In the genomic region with DNA sequence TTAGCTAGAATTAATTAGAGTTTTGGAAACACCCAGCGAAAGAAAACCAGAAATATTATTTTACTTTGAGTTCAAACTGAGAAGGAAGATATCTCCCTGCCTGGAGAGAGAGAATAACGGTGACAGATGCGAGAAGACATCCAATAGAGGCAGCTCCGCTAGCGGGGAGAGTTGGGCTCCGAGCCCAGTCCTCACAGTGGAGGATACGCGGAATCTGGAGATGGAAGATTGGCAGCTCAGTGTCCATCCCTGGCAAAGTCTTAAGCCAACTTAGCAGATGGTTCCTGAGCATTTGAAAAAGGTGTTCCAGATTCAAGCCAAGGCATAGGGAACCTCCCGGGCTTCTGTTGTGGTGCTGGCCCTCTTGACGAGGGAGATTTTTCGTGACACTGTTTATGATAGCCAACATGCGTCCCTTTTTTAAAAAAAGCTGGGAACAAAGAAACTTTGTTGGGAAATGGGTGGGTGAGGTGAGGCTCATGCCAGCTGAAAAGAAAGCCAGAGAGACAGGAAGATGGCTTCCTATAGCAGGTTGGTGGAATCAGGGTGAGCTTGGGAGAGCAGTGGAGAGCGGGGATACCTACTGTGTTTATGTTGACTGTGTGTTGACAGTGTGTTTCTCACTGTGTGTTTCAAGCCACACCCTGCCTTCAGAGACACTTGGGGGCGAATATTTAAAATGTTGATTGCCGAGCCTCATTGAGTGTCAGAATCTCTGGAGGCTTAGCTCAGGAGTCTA, we compare ENCODE assay signal across 14 mouse cellular contexts. TPM values are rescaled to one million over a fixed set of nuclear protein-coding genes. Genes with fewer than 3 reads are reported as not detected.
DNase-seq lines count a peak whose midpoint lies in the region; ATAC-seq lines count a peak whose summit lies in the region.
"Had no signal": no experiment of that assay in that cellular context is flagged by ENCODE, and none has a peak within 500 bp of the region (broad histone marks: within the 10 kb centered on the region; RNA-seq: fewer than 3 reads in every experiment).

No protein-coding gene starts in this region.

- H3K4me2 ChIP-seq in forebrain, embryonic 13.5 days: no peak overlapping the region
- no peak overlapping the region for H3K4me2 ChIP-seq in kidney, embryonic 15.5 days

- peak; percentile 74; the same call in 1 of the 2 replicates for ATAC-seq in forebrain, embryonic 13.5 days
- ATAC-seq in megakaryocyte-erythroid progenitor cell, adult 5-6 weeks (replicated peaks; ENCODE audit: low FRiP score, low TSS enrichment, poor library complexity, severe bottlenecking): no peak
- ATAC-seq in kidney, embryonic 15.5 days (replicated peaks; ENCODE audit: low FRiP score): no peak

- no peaks in the 10 kb centered on the region for H3K27me3 ChIP-seq in forebrain, embryonic 13.5 days
- no peaks in the 10 kb centered on the region for H3K27me3 ChIP-seq in forebrain, embryonic 10.5 days (ENCODE audit: poor library complexity, severe bottlenecking)
- H3K27me3 ChIP-seq in kidney, embryonic 15.5 days: no peaks in the 10 kb centered on the region

- no peak overlapping the region for H3K4me3 ChIP-seq in forebrain, embryonic 13.5 days
- no peak overlapping the region for H3K4me3 ChIP-seq in forebrain, embryonic 10.5 days
- H3K4me3 ChIP-seq in kidney, embryonic 15.5 days (replicated peaks): no peak overlapping the region

- H3K4me1 ChIP-seq in forebrain, embryonic 13.5 days: no peaks in the 10 kb centered on the region
- H3K4me1 ChIP-seq in forebrain, embryonic 10.5 days: no peaks in the 10 kb centered on the region
- no peaks in the 10 kb centered on the region for H3K4me1 ChIP-seq in kidney, embryonic 15.5 days

- H3K36me3 ChIP-seq in forebrain, embryonic 13.5 days (ENCODE audit: poor library complexity, severe bottlenecking): no peaks in the 10 kb centered on the region
- H3K36me3 ChIP-seq in forebrain, embryonic 10.5 days (replicated peaks): no peaks in the 10 kb centered on the region
- H3K36me3 ChIP-seq in kidney, embryonic 15.5 days: no peaks in the 10 kb centered on the region

- intact Hi-C loops in heart, postnatal 25 days (cut with DNase I): no loop called here

- DNase-seq in forebrain, embryonic 10.5 days (ENCODE audit: extremely low spot score, low spot score): no peak
- DNase-seq in cerebellum, postnatal 14 days: peak; percentile 98 to 99
- DNase-seq in layer of hippocampus, adult 9-10 months (ENCODE audit: low spot score): peak; percentile 10
- DNase-seq in right cerebral cortex, adult 2 months (ENCODE audit: low spot score in 2 of 2): peak; percentile 54 to 57
- DNase-seq in heart, postnatal 25 days (ENCODE audit: low spot score): no peak
- DNase-seq: adrenal gland, postnatal 10 days; gastrocnemius, postnatal 14 days; kidney, postnatal 25 days had no signal

- no peak overlapping the region for H3K9ac ChIP-seq in forebrain, embryonic 13.5 days
- no peak overlapping the region for H3K9ac ChIP-seq in kidney, embryonic 15.5 days
- H3K9ac ChIP-seq: liver, embryonic 14.5 days had no signal

- H3K27ac ChIP-seq in forebrain, embryonic 13.5 days: no peak overlapping the region
- no peak overlapping the region for H3K27ac ChIP-seq in forebrain, embryonic 10.5 days
- no peak overlapping the region for H3K27ac ChIP-seq in kidney, embryonic 15.5 days
- H3K27ac ChIP-seq: liver, embryonic 14.5 days had no signal

- H3K9me3 ChIP-seq in forebrain, embryonic 13.5 days (replicated peaks): no peaks in the 10 kb centered on the region
- H3K9me3 ChIP-seq in forebrain, embryonic 10.5 days: no peaks in the 10 kb centered on the region
- no peaks in the 10 kb centered on the region for H3K9me3 ChIP-seq in kidney, embryonic 15.5 days (replicated peaks)

- WGBS in forebrain, embryonic 13.5 days: 87% methylated on average over 15 of the region's 15 CpGs
- WGBS in forebrain, embryonic 10.5 days: 91% methylated on average over 15 of the region's 15 CpGs
- 88% methylated on average over 15 of the region's 15 CpGs for whole genome bisulfite sequencing in kidney, embryonic 15.5 days

RNA-seq across cellular contexts. Expression of gene Syt9, which starts 29.7 kb away (rescaled TPM):
- polyA plus RNA-seq in forebrain, embryonic 13.5 days (2015; fragmentation: Nextera tagmentation; extraction: Ambion mirVana): 4.6 and 5.2 TPM in 2 replicates
- 4.3 and 4.6 TPM in 2 replicates for polyA plus RNA-seq in forebrain, embryonic 10.5 days (2016; fragmentation: Nextera tagmentation; extraction: Ambion mirVana)
- not detected in 2 replicates for total RNA-seq in megakaryocyte-erythroid progenitor cell, adult 5-6 weeks (2014; fragmentation: Nextera tagmentation)
- total RNA-seq in megakaryocyte-erythroid progenitor cell, adult 5-6 weeks (2017): not detected in 2 replicates
- under 1 TPM in 1 of 2 experiments, not detected in 1; 0.08 TPM for total RNA-seq in heart, postnatal 25 days (2021)
- polyA plus RNA-seq in kidney, embryonic 15.5 days (2015; fragmentation: Nextera tagmentation; extraction: Ambion mirVana): 4.9 and 5.2 TPM in 2 replicates
- total RNA-seq: hematopoietic stem cell, adult 5-6 weeks; MEL had no signal

Comparison
In these comparisons a context has a peak if more than half of its experiments do, and no peak if none do; other contexts are left out.
1. DNase-seq: peak in cerebellum, postnatal 14 days (2 of 2), layer of hippocampus, adult 9-10 months (single experiment) and right cerebral cortex, adult 2 months (2 of 2); none in forebrain, embryonic 10.5 days (single experiment) and heart, postnatal 25 days (single experiment).